In genomic region chr2:27141950-27142693, GRCm38 (mm10) we compare ENCODE assay signal across 8 mouse cellular contexts. TPM values are rescaled to one million over a fixed set of nuclear protein-coding genes. Genes with fewer than 3 reads are reported as not detected.
DNase-seq lines count a peak whose midpoint lies in the region; ATAC-seq and TF ChIP-seq lines count a peak whose summit lies in the region.

Fam163b (minus strand) TSS chr2:27142491.

- peak; percentile 91 for DNase-seq in heart, adult 11 months
- DNase-seq in heart, adult 9 months (ENCODE audit: low spot score in 2 of 2) = no peak
- DNase-seq in cerebellum, adult 11-12 months = peak; percentile 50
- peak; percentile 87 for DNase-seq in limb, embryonic 11.5 days (ENCODE audit: low spot score)
- peak; percentile 67 for DNase-seq in neural tube, embryonic 10.5 days (ENCODE audit: extremely low spot score, low spot score)
- DNase-seq in thymus, postnatal 36 days = peak; percentile 61 to 73

- no peaks in the 10 kb centered on the region for H3K9me3 ChIP-seq in forebrain, embryonic 16.5 days (ENCODE audit: control insufficient read depth, low read length)
- H3K9me3 ChIP-seq in intestine, postnatal 0 days (ENCODE audit: control insufficient read depth) = no peaks in the 10 kb centered on the region
- no peaks in the 10 kb centered on the region for H3K9me3 ChIP-seq in limb, embryonic 11.5 days (ENCODE audit: control insufficient read depth, low read length)

- no peaks in the 10 kb centered on the region for H3K36me3 ChIP-seq in forebrain, embryonic 16.5 days (ENCODE audit: control insufficient read depth, insufficient read depth)
- no peaks in the 10 kb centered on the region for H3K36me3 ChIP-seq in intestine, postnatal 0 days (ENCODE audit: control insufficient read depth, insufficient read depth)
- H3K36me3 ChIP-seq in limb, embryonic 11.5 days (ENCODE audit: control insufficient read depth, insufficient read depth, low read length) = no peaks in the 10 kb centered on the region

- H3K27me3 ChIP-seq in forebrain, embryonic 16.5 days (replicated peaks; ENCODE audit: control insufficient read depth, insufficient read depth, low read length) = peaks cover 19% of the 10 kb centered on the region
- H3K27me3 ChIP-seq in intestine, postnatal 0 days (replicated peaks; ENCODE audit: control insufficient read depth, insufficient read depth, low read length) = peaks cover 9% of the 10 kb centered on the region
- H3K27me3 ChIP-seq in limb, embryonic 11.5 days (ENCODE audit: control insufficient read depth, insufficient read depth, low read length) = peaks cover 19% of the 10 kb centered on the region

- 2% methylated on average over 60 of the region's 62 CpGs for WGBS in forebrain, embryonic 16.5 days
- WGBS in intestine, postnatal 0 days = 2% methylated on average over 42 of the region's 62 CpGs
- WGBS in limb, embryonic 11.5 days = 4% methylated on average over 52 of the region's 62 CpGs

- ATAC-seq in forebrain, embryonic 16.5 days = peak; percentile 65
- ATAC-seq in intestine, postnatal 0 days = no peak
- ATAC-seq in limb, embryonic 11.5 days (ENCODE audit: insufficient number of reproducible peaks, low FRiP score, low TSS enrichment, low read depth) = 0 out of 2 replicates have a peak, but pooled peaks have one; percentile 57

- H3K4me2 ChIP-seq in forebrain, embryonic 16.5 days (ENCODE audit: low read length) = peak within 1 kb of the TSS; percentile 68
- H3K4me2 ChIP-seq in intestine, postnatal 0 days (replicated peaks; ENCODE audit: low read depth) = peak within 1 kb of the TSS; percentile 58
- H3K4me2 ChIP-seq in limb, embryonic 11.5 days (ENCODE audit: low read depth, severe bottlenecking) = peak within 1 kb of the TSS; percentile 88

- no peak for TF ChIP-seq CTCF in intestine, postnatal 0 days (IDR thresholded peaks at IDR 0.05; ENCODE audit: low read depth)

- H3K4me1 ChIP-seq in forebrain, embryonic 16.5 days (replicated peaks; ENCODE audit: control insufficient read depth, insufficient read depth, low read length) = peaks cover 5% of the 10 kb centered on the region; the same call in 1 of the 2 replicates
- H3K4me1 ChIP-seq in intestine, postnatal 0 days (replicated peaks; ENCODE audit: control insufficient read depth, insufficient read depth, low read length) = no peaks in the 10 kb centered on the region
- H3K4me1 ChIP-seq in limb, embryonic 11.5 days (ENCODE audit: control insufficient read depth, insufficient read depth, low read length) = no peaks in the 10 kb centered on the region

- peak within 1 kb of the TSS; percentile 48 for H3K4me3 ChIP-seq in forebrain, embryonic 16.5 days (replicated peaks; ENCODE audit: low read length)
- H3K4me3 ChIP-seq in intestine, postnatal 0 days (ENCODE audit: low read depth, low read length) = no peak within 1 kb of the TSS; the same call in 1 of the 2 replicates
- H3K4me3 ChIP-seq in limb, embryonic 11.5 days (ENCODE audit: low read depth, low read length) = peak within 1 kb of the TSS; percentile 38

- no peak within 1 kb of the TSS for H3K27ac ChIP-seq in forebrain, embryonic 16.5 days (ENCODE audit: low read length)
- no peak within 1 kb of the TSS for H3K27ac ChIP-seq in intestine, postnatal 0 days (ENCODE audit: low read depth, low read length)
- no peak within 1 kb of the TSS for H3K27ac ChIP-seq in limb, embryonic 11.5 days (replicated peaks; ENCODE audit: low read depth, low read length)

- peak within 1 kb of the TSS; percentile 67 for H3K9ac ChIP-seq in forebrain, embryonic 16.5 days (replicated peaks; ENCODE audit: low read depth, low read length)
- no peak within 1 kb of the TSS for H3K9ac ChIP-seq in intestine, postnatal 0 days (ENCODE audit: low read depth, low read length)
- H3K9ac ChIP-seq in limb, embryonic 11.5 days (ENCODE audit: low read length) = peak within 1 kb of the TSS; percentile 8; the same call in 1 of the 2 replicates

RNA-seq across cellular contexts. Expression of gene Fam163b, which starts in this region (rescaled TPM):
- polyA plus RNA-seq in forebrain, embryonic 16.5 days (2015; fragmentation: Nextera tagmentation; extraction: Ambion mirVana) = 5.0 and 7.1 TPM in 2 replicates
- 0.10 TPM in 2 replicates for polyA plus RNA-seq in intestine, postnatal 0 days (2015; fragmentation: Nextera tagmentation; extraction: Ambion mirVana)
- 0.71 and 1.3 TPM in 2 replicates for polyA plus RNA-seq in limb, embryonic 11.5 days (2014; fragmentation: Nextera tagmentation; extraction: Ambion mirVana)

Comparison
In these comparisons a context has a peak if more than half of its experiments do, and no peak if none do; other contexts are left out.
1. DNase-seq: peak in heart, adult 11 months (single experiment), cerebellum, adult 11-12 months (single experiment), limb, embryonic 11.5 days (single experiment), neural tube, embryonic 10.5 days (single experiment) and thymus, postnatal 36 days (2 of 2); none in heart, adult 9 months (0 of 2).
2. Peak in every context shown above with its lines, with median percentiles within 50 percentile points of each other: H3K4me2 ChIP-seq.